Mouse (Mus musculus) embryo, embryonic 10.5 days (tissue): ENCODE measurements around the gene Gm20388.

Source experiments
- DNase-seq: peaks from one replicate; pipeline ENCODE4 v3.0.0-alpha.2; 2015; ENCODE audit warnings: low spot score

The Gm20388 gene

DNA sequence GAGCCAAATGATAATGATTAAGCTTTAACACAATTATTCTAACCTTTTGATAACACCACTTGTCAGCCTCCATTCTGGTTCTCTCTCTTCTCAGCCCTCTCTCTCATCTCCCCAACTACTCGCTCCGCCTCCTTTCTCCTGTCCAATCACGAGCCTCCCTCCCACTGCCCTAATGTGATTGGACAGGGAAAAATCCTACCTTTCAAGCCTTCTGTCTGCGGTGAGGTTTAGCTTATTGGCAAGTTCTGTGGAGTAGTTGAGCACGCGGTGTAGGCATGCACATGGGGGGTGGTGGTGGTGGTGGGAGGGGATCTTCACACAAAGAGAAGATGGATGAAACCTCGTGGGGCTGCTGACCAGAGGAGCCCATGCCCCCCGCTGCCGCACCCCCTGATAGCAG, 102.3 kb downstream of the Gm20388 start:
- peak; percentile 65 for DNase-seq

DNA sequence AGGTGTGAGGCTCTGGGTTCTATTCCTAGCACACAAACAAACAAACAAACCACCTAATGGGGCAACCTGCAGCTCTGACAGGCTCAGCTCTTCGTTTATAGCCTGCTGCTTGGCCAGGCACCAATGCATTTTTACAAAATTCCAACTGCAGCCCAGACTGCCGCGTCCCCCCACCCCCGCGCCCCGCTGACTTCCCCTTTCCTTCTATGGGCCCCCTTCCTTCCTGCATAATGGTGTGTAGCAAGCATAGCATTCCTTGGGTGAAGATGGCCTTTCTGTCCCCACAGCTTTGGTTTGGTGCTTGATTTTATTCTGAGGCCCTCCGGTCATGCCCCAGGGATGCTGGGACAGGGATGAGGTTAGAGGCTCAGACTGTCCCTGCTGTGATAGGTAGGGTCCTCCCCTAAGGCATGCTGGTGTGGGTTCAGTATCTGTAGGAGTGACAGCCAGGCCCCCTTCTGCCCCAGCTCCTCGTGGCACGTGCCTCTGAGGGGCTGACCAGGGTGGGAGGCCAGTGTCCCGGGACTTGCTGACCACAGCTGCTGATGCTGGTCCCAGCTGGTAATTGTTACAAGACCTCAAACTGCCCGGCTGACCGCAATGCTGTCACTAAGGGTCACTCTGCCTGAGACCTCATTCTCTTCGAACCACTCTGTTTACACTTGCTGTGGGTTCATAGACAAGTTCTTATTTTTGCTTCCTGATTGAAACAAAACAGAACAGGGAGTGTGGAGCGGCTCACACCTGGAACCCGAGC, 103.8 kb downstream of the Gm20388 start:
- no peak for DNase-seq

DNA sequence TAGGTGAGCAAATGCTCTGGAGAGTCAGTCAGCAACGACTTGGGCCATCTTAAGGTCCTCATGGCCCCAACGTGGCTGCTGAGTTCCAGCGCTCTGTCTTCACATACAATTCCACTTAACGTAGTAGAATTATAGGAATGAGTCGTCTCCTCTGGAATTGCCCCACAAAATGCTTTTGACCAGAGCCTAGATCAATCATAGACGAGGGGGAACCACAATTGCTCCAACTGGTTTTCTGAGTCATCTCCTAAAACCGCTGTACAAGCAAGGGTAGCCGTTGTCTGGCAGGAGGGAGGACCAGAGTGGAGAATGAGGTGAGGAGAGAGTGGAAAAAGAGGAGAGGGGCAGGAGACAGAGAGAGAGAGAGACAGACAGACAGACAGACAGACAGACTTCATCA, 105.3 kb downstream of the Gm20388 start:
- DNase-seq = no peak

DNA sequence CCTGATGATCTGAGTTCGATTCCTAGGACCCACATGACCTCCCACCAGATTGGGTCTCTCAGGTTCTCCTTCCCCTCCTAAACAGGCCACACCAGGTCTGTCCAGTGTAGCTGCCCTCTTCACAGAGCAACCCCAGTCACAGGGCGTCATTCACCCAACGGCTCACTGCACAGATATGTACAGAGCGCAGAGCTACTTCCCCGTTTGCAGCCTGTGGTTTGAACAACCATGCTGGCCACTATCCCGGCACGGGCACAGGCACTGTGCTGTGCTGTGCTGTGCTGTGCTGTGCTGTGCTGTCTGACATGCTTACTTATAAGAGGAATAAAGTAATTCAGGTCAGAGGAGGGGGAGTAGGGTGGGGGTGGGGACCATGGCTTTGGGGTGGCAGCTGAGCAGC, 105.8 kb downstream of the Gm20388 start:
- no peak for DNase-seq

DNA sequence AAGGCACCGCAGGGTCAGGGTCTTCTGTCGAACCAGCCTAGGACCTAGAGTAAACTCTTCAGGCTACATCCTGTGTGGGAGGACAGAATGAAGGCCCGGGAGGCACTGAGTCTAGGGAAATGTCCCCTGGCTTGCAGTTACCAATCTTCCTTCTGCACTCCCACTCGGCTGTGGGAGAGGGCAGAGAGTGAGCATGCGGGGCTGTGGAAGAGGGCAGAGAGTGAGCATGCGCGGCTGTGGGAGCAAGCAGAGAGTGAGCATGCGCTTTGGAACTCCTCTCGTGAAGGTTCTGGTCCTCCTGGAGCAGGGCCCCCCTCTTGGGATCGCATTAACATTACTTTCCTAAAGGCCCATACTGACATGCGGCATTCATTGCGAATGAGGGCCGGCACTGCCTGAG, 106.7 kb downstream of the Gm20388 start:
- no peak for DNase-seq

DNA sequence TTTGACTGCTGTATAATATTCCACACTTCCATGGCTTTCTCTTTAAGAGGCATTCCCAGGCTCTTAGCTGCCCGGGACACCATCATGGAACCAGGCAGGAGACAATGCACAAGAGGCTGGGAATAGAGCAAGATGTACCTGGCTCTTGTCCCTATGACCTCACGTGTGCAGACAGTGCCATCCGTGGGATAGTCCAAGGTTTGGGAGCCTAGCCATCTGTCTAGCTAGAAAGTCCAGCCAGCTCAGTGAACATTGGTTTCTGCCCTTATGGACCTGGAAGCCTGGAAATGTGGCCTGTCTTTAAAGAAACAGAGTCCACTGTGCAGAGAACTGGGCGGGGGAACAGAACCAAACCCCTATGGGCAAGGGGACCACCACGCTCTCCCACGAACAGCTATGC, 107.1 kb downstream of the Gm20388 start:
- DNase-seq = no peak

DNA sequence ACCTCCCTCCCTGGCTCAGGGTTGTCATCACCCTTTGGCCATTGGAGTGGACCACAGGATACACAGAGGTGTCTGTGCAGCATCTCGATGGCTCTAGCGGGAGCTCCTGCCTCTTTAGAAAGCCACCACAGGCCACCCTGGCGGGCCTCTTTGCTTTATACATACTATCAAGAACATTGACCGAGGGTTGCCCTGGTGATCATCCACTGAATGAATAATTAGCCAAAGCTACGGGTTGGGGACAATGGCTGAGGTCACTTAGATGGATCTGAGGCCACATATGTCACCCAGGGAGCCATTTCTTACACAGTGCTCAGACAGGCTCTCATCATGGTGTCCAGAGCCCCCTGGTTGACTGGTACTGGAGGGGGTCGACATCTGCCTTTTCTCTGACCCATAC, 107.7 kb downstream of the Gm20388 start:
- peak; percentile 53 for DNase-seq

DNA sequence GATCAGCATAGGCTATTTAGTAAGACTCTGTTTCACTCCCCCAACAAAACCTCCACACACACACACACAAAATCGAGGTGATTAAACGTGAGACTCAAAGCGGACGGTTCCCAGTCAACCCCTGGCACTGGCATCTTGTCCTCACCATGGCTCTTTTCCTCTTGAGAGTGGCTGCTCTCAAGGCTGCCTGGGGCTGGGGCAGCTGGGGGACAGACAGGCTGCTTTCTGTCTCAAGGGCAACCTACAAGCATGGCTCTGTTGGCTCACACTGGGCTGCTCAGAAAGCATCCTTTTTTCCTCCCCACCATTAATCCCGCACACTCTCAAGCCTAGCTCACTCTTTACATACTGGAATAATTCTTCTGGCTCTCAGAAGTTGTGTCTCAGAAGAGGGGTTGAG, 108.7 kb downstream of the Gm20388 start:
- DNase-seq = no peak

DNA sequence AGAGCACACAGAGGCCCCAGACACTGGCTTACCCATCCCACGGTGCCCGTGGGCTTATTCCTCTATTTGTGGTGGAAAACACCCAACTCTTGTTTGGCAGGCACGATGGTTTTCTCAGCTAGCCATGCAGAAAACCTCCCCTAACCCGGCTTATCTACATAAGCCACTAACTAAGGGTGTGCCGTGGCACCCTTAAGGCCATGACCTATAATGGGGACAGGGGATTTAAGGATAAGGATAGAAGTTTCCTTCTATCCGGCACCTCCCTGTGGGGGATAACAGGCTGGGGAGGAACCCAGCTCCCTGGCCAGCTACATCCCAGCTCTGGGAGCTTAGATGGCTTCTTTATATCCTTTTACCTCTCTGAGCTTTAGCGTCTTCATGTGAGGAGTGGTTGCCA, 109.7 kb downstream of the Gm20388 start:
- DNase-seq = no peak

DNA sequence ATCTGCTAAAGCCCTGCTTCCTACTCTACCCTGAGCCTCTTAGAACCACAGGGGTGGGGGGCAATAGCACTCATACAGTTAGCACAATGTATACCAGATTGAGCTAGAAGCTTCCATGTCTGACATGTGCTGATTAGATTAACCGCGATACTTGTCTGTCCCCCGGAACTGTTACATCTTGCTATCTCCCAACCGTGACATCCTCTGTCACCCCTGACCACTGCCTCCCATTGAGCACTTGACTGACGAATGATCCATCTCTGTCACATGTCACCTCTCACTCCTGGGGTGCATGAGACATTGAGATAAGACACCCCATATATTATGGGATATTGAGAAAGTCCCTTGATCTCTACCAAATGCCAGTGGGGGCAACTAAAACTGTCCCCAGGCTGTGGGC, 115.6 kb downstream of the Gm20388 start:
- DNase-seq = no peak

DNA sequence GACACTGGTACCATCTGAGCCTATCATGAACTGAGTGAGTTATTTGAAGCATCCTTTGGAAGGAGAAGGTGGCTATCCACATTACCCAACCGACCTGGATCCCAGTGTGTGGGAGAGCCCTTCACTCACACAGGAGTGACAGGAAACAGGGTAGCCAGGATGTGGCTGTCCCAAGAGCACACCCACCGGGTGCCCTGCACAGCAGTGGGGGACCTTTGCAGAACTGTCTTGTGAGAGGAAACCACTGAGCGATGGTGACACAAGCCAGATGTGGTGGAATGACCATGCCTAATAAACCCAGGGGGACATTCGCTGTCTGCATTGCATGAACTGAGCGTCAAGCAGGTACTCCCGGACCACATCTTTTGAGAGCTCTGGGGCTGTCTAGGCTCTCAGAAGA, 116.3 kb downstream of the Gm20388 start:
- no peak for DNase-seq

DNA sequence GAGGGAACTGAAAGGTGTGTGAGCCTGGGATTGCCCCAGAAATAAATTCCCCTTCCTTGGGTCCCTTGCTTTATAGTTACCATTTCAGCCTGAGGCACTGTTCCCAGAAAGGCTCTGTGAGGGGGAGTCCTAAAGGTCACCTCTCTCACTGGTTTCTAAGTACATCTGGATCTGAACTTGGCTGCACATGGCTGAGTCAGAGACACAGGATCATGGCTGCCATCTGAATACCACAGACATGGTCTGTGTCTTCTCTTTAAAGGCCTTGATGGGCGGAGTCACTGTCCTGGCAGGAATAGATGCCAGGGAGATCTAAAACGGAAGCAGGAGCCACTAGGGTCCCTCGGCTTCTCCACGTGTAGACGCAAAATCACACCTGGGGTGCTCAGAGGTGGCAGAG, 119.8 kb downstream of the Gm20388 start:
- DNase-seq = no peak

DNA sequence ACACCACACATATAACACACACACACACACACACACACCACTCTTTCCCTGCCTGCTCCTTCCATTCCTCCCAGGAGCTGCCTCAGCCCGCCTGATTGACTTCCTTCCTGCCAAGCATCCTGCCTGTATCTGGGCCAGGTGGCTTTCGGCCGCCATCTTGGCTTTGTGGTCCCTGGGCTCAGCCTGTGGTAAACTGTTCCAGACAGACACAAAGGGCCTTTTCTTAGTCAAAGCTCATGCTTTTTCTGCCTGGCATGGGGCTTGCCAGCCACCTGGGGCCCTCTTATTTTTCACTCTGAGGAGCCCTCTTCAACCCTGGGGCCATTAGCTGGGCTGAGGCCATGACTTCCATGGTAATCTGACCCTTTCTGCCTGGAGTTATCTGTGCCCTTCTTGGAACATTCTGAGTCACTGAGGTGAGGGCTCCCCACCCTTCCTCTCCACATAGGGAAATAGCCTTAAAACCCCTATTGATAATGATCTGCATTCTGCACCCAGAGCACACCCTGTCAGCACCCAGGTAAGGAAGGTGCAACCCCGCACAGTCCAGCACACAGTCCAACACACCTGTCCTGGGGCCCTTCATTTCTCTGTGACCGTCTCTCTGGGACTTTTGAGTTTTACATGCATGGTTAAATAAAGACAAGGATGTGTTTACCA, 122.0 kb downstream of the Gm20388 start:
- no peak for DNase-seq

DNA sequence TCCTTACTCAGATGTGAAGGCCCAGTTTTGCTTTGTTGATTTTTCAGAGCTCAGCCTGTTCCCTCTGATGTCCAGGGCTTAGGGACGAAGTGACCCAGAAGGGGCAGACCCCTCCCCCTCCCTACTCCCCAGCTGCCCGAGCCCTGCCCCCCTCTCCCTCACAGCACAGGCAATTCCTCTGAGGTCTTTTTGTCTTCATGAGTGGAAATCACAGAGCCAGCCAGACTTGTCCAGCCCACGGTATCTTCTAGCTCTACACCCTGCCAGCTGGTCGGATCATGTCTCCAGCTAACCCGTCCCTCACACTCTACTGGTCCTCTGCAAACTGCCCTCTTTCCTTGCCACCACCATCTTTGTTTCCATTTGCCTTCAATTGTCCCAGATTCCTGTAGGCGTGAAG, 123.8 kb downstream of the Gm20388 start:
- DNase-seq = peak; percentile 65

DNA sequence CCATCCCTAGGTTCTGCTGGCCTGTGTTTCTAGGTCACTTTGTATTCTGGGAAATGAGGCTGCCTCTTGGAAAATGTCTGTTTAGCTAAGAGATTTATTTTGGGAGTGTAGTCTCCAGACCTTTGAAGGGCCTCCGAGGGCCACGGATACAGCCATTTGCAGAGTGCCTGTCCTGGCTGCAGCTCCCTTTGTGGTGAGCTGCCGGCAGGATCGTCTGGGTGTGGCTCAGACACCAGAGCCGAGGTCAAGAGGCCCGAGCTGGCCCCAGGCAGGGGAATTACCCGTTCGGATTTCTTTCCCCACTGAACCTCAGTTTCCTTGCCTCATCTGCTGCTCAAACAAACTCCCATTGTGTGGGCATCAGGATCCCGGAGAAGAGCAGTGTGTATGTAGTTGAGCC, 125.5 kb downstream of the Gm20388 start:
- DNase-seq = peak; percentile 46

DNA sequence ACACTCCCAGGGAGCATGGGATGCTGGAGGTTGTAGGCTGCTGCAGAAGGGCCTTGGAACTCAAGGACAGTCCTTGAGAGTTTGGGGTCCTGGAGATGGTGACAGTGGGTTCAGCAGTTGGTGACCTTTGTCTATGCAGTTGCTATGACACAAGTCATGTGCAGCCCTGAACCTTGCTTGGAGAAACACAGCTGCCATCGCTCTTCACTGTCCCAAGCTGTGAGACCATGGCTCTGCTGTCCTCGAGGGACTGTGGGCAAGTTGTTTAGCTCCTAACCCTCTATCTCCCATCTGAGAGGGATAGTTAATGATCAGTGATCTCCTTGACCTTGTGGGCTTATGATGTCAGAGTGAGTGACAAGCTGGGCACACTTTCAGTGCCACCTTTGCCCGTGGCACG, 125.9 kb downstream of the Gm20388 start:
- DNase-seq = no peak

DNA sequence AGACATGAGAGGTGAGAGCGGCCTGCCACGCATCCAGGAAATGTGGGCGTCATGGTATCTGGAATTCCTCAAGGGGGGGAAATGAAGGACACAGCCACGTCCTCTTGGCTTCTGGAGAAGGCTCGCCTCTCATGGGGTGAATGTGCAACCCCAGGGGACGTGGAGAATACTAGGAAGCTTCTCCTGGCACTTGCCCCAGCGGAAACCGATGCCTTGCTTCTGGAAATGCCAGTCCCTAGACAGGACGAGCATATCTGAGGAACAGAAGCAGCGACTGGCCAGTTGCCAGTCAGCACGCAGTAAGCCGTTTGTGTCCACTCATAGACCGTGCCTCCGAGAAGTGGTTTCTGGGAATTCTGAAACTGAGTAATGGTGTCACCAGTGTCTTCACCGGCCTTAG, 126.6 kb downstream of the Gm20388 start:
- DNase-seq = no peak

DNA sequence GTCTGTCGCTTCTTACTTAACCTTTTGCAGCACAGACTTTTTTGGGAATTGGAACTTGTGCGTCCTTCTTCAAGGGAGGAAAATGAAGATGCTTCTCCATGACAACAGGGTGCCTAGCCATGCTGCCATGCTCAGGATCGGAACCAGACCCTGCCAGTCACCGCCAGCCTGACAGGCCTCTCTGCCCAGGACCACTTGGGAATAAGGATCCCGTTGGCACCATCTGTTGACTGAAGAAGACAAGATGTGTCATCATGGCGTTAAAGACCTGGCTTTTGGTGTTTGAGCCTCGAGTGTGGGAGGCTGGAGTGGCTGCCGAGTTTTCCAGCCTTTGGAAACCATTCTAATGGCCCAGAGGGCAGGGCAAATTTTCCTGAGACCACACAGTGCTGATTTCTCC, 127.0 kb downstream of the Gm20388 start:
- no peak for DNase-seq

DNA sequence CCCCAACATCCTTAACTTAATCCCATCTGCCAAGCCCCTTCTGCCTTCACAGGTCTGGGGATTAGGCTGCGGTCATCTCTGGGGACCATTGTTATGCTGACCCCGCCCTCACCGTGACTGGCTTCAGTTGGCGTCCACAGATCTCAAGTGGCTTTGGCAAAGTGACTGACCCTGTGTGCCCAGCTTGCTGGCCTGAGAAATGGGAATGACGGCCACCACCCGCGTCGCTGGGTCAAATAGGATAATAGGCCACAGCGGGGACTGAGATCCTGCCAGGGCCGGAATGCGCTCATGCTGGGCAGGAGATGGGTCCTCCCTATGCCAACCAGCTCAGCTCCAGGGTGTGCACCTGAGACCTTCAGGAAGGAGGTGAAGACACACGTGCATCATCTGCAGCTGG, 128.1 kb downstream of the Gm20388 start:
- no peak for DNase-seq

DNA sequence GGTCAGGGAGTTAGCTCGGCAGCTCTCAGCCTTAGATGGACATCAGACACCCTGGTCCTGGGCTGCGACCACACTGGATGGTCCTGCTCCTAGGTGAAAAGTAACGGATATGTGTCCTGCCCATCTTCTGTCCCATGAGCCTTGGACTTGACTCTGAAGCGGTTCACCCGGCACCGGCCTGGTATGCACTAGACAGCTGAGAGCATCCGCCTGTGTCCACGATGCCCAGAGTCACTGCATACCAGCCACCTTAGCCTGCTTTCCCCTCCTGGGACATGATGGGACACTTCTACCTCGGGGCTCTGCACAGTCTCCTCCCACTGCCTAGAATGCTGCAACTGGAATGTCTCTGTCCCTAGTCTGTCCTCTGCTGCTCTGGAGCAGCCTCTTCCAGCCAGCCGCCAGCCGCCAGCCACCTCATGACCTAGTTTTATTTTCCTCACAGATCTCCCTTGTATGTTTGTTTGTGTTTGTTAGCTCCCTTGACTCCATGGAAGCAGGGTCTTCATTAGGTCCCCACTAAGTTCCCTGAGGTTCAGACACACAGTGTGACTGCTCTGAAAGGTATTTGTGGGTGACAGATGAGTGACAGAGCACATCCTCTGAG, 128.8 kb downstream of the Gm20388 start:
- DNase-seq = no peak

DNA sequence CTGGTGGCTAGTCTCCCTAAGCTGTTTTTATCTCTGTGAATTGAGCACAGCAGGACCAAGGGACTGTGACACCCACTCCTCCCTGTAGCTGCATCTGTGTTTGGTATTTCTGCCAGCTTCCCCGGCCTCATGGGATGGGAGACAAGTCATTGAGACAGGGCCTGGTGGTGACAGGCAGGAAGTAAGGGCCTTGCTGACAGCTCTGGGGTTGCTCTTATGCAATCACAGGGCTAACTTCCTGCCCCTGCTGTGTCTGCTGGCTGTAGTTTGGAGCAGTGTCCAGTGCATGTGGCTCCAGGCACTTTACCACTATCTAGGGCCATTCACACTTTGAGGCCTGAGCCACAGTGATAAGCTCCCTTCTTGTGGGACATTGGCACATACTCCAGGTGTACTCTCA, 130.2 kb downstream of the Gm20388 start:
- no peak for DNase-seq

DNA sequence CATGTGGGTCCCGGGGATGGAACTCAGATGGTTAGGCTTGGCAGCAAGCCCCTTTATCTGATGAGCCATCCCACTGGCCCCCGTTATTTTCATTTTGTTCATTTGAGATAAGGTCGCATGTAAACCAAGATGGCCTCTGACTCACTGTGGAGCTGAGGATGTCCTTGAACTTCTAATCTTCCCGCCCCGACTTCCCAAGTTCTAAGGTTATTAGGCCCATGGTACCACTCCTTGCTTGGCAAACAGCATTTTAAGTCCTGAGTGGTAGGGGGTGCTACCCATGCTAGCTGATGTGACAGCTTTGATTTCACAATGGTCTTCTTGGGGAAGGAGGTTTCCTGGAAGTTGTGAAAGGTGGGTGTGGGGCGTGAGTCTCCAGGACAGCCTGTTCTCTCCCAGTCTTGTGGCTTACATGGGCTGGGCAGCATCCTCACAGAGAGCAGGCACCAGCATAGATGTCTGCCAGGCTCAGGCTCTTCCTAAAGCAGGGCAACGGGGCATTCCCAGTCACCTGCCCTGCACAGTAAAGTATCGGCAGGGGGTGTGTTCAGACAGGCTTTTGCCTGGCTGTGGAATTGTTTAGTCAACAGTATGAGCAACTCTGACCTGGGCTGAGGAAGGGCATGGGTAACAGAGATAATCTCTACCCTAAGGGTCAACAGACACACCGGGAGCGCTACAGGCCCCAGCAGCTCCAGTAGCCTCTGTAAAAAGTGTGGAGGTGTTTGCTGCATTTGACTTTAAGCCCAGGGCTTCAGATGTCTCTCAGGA, 132.1 kb downstream of the Gm20388 start:
- no peak for DNase-seq

DNA sequence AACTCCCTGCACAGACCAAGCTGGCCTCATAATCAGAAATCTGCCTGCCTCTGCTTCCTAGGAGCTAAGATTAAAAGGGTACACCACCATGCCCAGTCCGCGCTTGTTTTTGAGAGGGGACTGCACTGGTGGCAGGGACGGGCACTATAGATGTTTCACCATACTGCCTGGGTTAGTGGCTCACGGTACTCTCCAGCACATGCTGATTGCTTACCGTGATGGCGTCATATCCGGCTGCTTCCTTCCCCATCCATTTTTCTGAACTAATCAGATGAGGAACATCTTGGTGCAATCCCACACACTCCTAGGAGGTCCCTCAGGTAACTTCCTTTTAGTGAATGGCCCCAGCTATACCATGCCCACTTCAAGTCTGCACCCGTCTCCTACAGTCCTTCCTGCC, 134.3 kb downstream of the Gm20388 start:
- DNase-seq = no peak
